Mouse (Mus musculus) thymus, adult 18-20 months (tissue): ENCODE measurements around the gene Kyat3.

Source experiments
- DNase-seq, 2 experiments: peaks; one replicate each; pipeline ENCODE4 v3.0.0; 2022; ENCODE audit warnings: mixed read lengths in 2 of 2

Gene Kyat3

DNA sequence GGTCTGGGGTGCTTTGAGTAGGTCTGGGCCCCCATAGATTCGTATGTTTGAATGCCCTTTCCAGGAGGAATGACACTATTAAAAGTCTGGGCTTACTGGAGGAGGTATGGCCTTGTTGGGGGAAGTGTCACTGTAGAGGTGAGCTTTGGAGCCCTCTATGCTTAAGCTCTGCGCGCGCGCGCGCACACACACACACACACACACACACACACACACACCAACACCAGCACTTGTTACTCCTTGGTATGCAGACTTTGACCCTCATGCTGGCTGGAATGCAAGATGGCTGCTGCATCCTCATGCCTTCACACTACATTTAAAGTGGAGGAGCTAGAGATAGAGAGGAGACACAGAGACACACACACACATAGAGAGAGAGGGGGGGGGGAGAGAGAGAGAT, 46.8 kb downstream of the Kyat3 start:
- no peak for DNase-seq

DNA sequence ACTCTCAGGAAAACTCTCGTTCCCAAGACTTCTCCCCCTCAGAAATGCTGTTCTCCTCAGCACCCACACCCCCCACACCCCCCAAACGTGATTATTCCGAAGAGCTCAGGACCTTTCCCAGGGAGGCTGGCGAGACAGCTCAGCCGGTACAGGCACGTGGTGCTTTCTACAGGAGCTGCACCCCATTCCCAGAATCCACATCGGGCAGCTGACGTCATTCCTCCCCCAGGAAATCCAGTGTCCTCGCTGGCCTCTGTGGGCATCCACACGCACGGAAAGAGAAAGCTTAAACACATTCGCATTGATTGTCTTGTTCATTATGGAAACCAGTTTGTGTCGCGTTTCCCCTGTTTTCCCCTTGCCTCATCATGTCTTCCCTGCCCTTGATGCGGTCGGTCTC, 48.3 kb downstream of the Kyat3 start:
- no peak for DNase-seq

DNA sequence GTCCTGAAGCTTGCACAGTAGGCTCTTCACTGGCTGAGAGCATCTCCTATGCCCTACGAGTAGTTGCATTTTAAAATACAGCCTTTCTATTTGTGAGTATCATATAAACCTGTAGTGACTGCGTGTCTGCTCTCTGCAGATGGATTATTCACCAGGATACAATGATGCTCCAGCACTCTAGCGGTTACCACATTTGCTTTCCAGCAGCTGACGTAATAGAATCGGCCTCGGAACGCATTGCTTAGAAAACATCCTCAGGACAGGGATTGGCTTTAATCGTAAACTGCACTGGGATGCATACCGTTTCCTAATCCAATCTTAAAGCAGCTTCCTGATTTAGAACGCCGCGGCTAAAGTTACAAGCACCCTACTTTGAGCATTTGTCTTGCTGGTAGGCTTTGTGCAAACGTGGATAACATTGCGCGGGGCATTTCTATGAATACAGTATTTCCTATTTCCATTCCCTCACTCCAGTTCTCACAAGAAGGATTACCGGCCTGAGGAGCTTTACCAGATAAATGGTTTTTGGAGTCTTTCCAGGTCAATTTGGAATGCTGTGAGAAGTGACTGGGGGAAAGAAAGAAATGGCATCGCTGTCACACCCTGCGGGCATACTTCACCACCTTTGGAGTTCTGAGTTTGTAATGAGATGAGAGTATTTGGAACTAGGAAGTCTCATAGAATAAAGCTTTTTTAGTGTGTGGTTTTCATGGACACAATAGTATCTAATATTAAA, 54.4 kb downstream of the Kyat3 start:
- no peak for DNase-seq

DNA sequence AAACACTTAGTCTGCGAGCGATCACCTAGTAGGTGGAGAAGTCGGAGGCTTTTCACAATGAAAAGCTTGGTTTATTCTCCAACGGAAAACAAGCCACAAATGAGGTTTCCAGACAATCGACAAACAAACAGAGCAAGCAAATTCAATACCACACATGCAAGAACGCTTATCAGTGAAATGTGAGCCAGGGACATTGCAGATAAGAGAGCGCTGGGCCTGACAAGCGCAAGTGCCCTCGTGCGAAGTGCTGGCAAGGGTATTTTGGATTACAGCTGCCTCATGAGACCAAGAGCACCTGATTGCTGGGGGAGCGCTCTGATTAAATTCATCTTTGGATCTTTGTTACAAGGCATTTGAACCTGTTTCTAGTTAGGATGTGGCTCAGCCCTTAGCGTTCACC, 57.0 kb downstream of the Kyat3 start:
- DNase-seq = no peak

DNA sequence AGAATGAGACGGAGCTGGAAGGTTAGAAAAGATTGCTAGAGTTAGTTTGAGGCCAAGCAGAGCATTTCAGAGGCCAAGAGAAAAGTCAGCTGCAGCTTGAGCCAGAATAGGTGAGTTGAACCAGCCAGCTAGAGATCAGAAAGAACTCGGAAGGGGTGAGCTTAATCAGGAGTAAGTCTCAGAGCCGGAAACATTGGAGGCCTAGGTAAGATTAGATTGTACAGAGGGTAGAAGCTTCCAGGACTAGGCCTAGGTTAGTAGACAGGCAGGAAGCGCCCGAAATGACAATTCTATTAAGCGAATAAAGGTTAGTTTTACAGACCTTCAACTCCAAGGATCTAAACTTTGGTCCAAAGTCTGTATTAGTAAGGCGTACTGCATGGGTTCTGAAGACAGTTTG, 57.7 kb downstream of the Kyat3 start:
- no peak for DNase-seq

GRCm38 (mm10) chr3:142760356-142760755, 59.5 kb downstream of the Kyat3 start:
- no peak for DNase-seq

DNA sequence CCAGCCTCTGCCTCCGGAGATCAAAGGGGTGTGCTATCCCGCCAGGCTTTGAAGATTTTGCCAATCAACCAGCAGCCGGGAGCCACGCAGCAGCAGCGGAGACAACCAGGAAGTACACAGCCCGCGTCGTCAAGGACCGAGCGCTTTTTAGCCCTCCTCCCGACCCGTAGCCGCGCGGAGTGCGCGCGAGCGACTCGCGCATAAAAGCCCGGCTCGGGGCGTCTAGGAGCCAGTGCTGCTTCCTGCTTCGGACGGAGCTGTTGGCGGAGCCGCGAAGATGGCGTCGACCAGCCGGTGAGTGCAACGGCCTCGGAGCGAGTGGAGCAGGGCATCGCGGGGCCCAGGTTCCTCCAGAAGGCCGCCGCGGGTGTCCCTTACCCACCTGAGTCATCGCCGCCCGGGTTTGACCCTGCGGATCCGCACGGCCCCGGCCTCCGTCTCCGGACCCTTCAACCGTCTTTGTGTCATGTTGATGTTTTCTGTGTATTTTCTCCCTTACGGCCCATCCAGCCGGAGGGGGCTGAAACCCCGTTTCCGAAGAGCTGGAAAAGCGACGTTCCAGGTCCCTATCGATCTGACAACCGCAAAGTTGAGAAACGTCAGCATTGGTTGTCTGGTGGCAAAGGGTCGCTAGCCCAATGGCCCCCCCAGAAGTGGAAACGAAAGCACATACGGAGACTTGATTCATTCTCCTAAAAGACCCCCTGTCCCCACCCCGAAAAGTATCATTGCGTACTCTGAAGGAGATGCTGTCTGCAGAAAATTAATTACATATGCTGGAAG, 64.3 kb downstream of the Kyat3 start, which contains the start of gene Gtf2b:
Gtf2b (plus strand) TSS at position 51 of the 783 bp plus-strand sequence.
- peak; percentile 90 to 91 for DNase-seq

DNA sequence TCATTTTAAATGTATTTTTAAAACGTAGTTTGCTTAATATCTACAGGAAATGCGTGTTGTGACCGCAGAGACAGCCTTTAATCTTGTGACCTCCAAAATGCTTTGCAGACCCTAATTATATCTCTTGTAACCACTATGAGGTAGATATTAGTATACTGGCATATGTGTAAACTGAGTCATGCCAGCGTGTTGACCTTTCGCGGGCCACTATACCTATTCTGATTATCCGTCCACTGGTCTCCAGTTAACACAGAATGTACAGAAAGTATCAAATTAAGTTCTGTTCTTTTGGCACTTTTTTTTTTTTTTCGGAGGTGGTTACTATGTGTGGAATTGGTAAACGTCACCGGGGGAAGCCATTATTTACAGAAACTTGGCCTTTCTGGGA, 64.9 kb downstream of the Kyat3 start:
- no peak for DNase-seq

DNA sequence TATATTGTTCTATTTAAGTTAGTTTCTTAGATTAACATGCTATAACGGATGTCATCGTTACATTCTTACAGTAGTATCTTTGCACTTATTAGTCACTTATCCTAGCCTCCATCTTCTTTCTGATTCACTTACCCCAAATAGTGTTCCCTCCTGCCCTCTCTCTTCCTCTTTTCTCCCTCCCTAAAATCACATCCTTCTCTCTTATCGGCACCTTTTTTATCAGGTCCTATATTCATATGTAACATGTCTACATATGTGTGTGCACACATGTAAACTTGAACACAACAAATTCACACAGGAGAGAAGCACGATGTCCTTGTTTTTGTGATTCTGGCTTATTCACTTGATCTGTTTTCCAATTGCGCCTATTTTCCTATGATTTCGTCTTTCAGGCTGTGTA, 67.6 kb downstream of the Kyat3 start:
- no peak for DNase-seq

DNA sequence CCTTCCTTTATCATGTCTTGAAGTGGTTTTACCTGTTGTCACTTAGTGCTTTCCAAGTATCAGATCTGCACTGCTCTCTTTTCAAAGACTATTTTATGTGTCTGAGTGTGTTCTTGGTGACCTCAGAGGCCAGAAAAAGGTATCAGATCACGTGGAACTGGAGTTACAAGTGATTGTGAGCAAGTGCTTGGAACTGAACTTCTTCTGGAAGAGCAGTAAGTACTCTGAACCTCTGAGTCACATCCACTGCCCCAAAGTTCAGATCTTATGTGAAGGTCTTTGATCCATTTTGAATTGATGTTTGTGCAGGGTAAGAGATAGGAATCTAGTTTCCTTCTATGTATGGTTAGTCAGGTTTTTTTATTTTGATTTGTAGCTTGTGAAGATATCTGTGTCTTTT, 69.7 kb downstream of the Kyat3 start:
- DNase-seq = no peak

DNA sequence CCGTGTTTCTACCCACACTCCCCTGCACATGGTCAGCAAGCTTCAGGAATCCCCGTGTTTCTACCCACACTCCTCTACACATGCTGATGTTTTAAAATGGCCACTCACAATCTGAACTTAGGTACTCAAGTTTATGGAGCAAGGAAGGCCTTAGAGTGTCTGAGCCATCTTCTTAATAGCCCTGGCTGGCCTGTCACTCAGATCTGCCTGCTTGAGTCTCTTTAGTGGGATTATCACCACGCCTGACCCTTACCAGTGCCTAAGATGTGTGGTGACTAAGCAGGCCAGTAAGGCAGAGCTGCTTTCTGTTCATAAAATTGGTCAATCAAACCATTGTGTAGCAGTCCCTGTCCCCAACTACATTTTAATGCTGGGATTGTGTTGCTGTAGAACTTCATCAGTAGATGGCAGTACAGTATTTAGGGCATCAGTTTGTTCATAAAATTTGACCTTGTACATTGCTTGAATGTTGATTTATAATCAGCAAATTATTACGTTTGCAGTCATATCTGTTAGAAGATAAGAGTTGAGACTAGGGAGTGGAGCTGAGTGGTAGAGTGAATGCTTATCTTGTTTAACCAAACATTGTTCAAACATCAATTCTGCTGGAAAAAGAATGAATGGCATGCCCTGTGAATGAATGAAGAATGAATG, 72.8 kb downstream of the Kyat3 start:
- DNase-seq = no peak

GRCm38 (mm10) chr3:142777227-142777626, 76.4 kb downstream of the Kyat3 start:
- DNase-seq = no peak

DNA sequence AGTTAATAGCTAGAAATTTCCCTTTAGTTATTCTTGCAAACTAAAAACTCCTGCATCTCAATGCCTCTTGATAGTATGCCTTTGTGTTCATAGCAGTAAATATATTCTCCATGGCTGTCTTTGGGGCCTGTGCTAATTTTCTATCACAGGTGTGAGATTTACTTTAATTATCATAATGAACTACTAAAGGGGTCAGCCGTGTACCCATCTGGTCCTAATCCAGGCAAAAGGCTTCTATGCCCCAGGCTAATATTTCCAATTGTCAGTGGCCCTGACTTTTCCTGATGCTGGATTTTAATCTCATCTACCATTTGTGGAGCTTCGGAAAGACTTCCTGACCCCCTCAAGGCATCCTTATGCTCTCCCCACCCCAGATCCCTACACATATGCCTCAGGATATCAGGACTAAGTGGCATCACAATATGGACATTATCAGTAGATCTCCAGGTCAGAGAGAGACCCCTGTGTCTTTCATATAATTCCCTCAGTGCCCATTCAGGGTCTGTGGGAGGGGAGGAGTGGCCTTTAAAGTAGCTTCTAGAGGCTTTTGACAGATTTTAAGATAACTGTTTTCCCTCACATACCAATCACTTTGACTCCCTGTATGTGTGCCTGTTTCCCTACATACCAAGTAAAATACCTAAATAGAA, 85.7 kb downstream of the Kyat3 start:
- DNase-seq = no peak

DNA sequence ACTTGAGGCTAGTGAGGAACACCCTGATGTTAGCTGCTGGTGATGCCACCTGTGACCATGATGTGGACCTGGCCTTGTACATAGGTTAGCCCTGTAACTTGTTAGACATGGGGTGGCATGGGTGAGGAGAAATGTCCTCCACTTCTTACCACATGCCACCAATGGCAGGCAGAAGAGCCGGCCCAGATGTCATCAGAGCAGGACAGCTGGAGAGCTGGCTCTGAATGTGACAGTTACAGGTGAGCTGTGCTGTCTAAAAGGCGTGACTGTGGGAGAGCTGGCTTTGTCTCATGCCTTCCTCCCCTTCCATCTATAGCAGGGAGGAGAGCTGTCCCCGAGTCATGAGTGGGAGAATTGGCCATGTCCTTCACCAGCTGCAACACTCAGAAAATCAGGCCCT, 94.7 kb downstream of the Kyat3 start:
- no peak for DNase-seq
